Mouse (Mus musculus) midbrain, embryonic 10.5 days (tissue): ENCODE measurements at regions not wholly inside any gene's neighbourhood (a gene's known extent, or its start where the extent isn't known, plus 50 kb on each side); places are given as distances from the start of the nearest gene placed in this dataset.
A peak's percentile ranks its signal among the peaks of the same experiment; 100 is the strongest.

Source experiments
- DNase-seq: peaks from one replicate; pipeline ENCODE4 v3.0.0-alpha.2; 2017; ENCODE audit warnings: low spot score
- H3K27ac ChIP-seq: fragments of 300-500 bp; sonication (generic); replicated peaks from 2 replicates; pipeline ENCODE4 v1.5.1; 2016; ENCODE audit warnings: mild to moderate bottlenecking
- H3K27me3 ChIP-seq: fragments of 300-500 bp; sonication (generic); 2 replicates; pipeline ENCODE4 v1.6.1; 2016; ENCODE audit warnings: low read depth, mild to moderate bottlenecking; ENCODE audit not compliant: poor library complexity, severe bottlenecking
- H3K36me3 ChIP-seq: fragments of 300-500 bp; sonication (generic); 2 replicates; pipeline ENCODE4 v1.6.1; 2016; ENCODE audit warnings: mild to moderate bottlenecking, moderate library complexity
- H3K4me1 ChIP-seq: fragments of 300-500 bp; sonication (generic); 2 replicates; pipeline ENCODE4 v1.6.1; 2016
- H3K4me3 ChIP-seq: fragments of 300-500 bp; sonication (generic); 2 replicates; pipeline ENCODE4 v1.5.1; 2016; ENCODE audit warnings: mild to moderate bottlenecking, moderate library complexity
- H3K9me3 ChIP-seq: fragments of 300-500 bp; sonication (generic); replicated peaks from 2 replicates; pipeline ENCODE4 v1.6.1; 2016; ENCODE audit warnings: mild to moderate bottlenecking
- WGBS: fragments of 180-500 bp; shearing (Covaris S2); methylation state at CpG from one replicate; pipeline ENCODE4 v1.1.7; 2016; 5-methylcytosine and 5-hydroxymethylcytosine counted together

DNA sequence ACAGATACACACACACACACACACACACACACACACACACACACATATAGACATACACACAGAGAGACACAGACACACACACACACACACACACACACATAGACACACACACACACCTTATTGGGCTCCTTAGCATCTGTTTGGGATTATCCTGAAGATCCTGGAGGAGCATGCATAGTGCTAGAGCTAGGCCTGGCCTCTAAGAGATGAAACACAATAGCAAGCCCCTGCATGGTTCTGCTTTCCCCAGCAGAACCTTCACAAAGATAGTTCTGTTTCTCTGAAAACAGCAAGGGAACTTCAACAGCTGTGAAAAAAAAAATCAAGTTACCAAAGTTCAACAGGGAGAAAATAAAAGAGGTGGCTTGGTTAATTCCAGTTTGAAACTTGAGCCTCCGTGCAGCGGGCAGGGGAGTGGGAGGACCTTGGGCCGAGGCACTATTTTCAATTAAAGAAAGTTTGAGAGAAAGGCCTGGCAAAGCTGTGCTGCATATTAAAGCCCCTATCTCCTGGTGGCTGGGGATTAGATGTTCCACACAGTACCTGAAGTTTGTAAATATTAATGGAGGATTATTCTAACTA is 257.4 kb upstream of the Zfp64 start:
- Histone ChIP-seq H3K4me3 (no peak overlapping the region), H3K27me3 (no peaks in the 10 kb centered on the region), H3K27ac (peak overlapping the region; percentile 49), H3K36me3 (no peaks in the 10 kb centered on the region), H3K9me3 (peaks cover 8% of the 10 kb centered on the region), H3K4me1 (peaks cover 18% of the 10 kb centered on the region; the same call in 1 of the 2 replicates)
- no peak for DNase-seq
- WGBS: 30% methylated on average over 3 of the region's 3 CpGs

GRCm38 (mm10) chr2:169204254-169204752 is 248.9 kb upstream of the Zfp64 start:
- peak overlapping the region; percentile 25; the same call in 1 of the 2 replicates for H3K27ac ChIP-seq

DNA sequence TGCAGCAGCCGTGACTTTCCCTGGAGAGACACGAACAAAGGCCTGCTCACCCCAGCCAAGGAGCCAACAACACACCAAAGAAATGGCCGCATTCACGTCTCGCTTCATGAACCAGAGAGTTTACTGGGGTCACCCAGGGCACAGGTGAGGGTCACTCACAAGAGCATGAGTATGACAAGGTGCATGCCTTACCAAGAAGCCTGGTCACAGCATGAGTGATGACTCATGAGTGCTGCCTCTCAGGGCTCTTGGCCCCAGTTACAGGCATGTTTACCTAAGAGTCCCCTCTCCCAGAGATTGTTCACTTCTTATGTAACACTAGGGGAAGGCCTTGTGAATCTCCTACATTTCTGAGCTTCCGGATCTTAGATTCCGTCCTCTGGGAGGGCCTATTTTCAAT is 236.6 kb upstream of the Zfp64 start:
- no peaks in the 10 kb centered on the region for H3K36me3 ChIP-seq
- no peak overlapping the region for H3K4me3 ChIP-seq
- H3K27me3 ChIP-seq: no peaks in the 10 kb centered on the region
- no peaks in the 10 kb centered on the region for H3K4me1 ChIP-seq
- no peak for DNase-seq
- no peak overlapping the region for H3K27ac ChIP-seq
- 80% methylated on average over 7 of the region's 7 CpGs for WGBS
- no peaks in the 10 kb centered on the region for H3K9me3 ChIP-seq

More at GRCm38 (mm10) chr2:169204254-169204752, 248.9 kb upstream of the Zfp64 start:
- no peak for DNase-seq
- no peaks in the 10 kb centered on the region for H3K27me3 ChIP-seq
- H3K9me3 ChIP-seq: peaks cover 8% of the 10 kb centered on the region
- no peaks in the 10 kb centered on the region for H3K36me3 ChIP-seq
- no peak overlapping the region for H3K4me3 ChIP-seq
- H3K4me1 ChIP-seq: no peaks in the 10 kb centered on the region
- 87% methylated on average over 19 of the region's 19 CpGs for WGBS

GRCm38 (mm10) chr2:169191465-169191864 is 236.1 kb upstream of the Zfp64 start:
- Histone ChIP-seq H3K27me3 (no peaks in the 10 kb centered on the region), H3K4me3 (no peak overlapping the region), H3K4me1 (no peaks in the 10 kb centered on the region), H3K9me3 (no peaks in the 10 kb centered on the region), H3K27ac (no peak overlapping the region), H3K36me3 (no peaks in the 10 kb centered on the region)
- no peak for DNase-seq
- 76% methylated on average over 10 of the region's 10 CpGs for WGBS

- no peak overlapping the region for H3K4me3 ChIP-seq
- H3K9me3 ChIP-seq: no peaks in the 10 kb centered on the region
- no peaks in the 10 kb centered on the region for H3K4me1 ChIP-seq
- no peaks in the 10 kb centered on the region for H3K36me3 ChIP-seq
- no peak for DNase-seq
- H3K27ac ChIP-seq: no peak overlapping the region
- H3K27me3 ChIP-seq: no peaks in the 10 kb centered on the region
- WGBS: 77% methylated on average over 3 of the region's 3 CpGs
Observed at GRCm38 (mm10) chr2:169177565-169177964, 222.2 kb upstream of the Zfp64 start.

DNA sequence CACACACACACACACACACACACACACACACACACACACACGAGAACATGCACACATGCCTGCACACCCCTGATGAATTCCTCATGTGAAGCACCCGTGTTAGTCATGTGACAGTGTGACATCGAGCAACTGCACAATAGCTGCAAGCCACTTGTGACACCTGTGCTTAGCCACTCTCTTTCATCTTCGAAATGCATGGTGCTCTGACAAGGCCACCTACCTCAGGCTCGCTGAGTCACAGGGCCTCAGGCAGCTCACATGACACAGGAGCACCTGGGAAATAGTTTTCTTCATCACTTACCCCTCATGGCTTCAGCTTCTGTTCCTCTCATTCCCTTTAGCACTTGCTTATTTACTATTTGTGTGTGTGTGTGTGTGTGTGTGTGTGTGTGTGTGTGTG is 213.4 kb upstream of the Zfp64 start:
- WGBS: 80% methylated on average over 5 of the region's 5 CpGs
- Histone ChIP-seq H3K9me3 (no peaks in the 10 kb centered on the region), H3K36me3 (no peaks in the 10 kb centered on the region), H3K27ac (no peak overlapping the region), H3K4me1 (peaks cover 2% of the 10 kb centered on the region; the same call in 1 of the 2 replicates), H3K27me3 (no peaks in the 10 kb centered on the region), H3K4me3 (no peak overlapping the region)
- no peak for DNase-seq

- no peak overlapping the region for H3K27ac ChIP-seq
- WGBS: 88% methylated on average over 6 of the region's 6 CpGs
- no peaks in the 10 kb centered on the region for H3K27me3 ChIP-seq
- H3K9me3 ChIP-seq: no peaks in the 10 kb centered on the region
- no peak overlapping the region for H3K4me3 ChIP-seq
- H3K4me1 ChIP-seq: peaks cover 2% of the 10 kb centered on the region; the same call in 1 of the 2 replicates
- no peaks in the 10 kb centered on the region for H3K36me3 ChIP-seq
- DNase-seq: no peak
Observed at GRCm38 (mm10) chr2:169168376-169168775, 213.0 kb upstream of the Zfp64 start.

DNA sequence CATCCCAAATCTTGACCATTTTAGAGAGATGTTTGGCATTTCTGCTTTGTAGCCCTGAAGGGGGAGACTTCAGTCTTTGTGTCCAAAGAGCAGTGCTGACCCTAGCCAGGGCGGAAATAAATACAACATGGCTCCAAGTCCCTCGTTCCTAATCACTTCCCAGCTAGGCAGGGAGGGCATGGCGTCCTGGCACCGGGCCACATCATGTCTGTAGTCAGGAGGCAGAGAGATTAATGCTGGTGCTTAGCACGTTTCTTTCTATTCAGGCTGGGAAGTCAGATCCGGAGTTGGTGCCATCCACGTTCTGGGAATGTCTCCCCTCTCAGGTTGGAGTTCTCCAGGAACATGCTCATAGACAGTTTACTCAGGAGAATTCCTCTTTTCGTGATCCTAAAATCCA is 206.3 kb upstream of the Zfp64 start:
- WGBS: 88% methylated on average over 8 of the region's 8 CpGs
- Histone ChIP-seq H3K27ac (no peak overlapping the region), H3K4me1 (peaks cover 21% of the 10 kb centered on the region), H3K27me3 (no peaks in the 10 kb centered on the region), H3K36me3 (no peaks in the 10 kb centered on the region), H3K4me3 (no peak overlapping the region), H3K9me3 (no peaks in the 10 kb centered on the region)
- DNase-seq: no peak

DNA sequence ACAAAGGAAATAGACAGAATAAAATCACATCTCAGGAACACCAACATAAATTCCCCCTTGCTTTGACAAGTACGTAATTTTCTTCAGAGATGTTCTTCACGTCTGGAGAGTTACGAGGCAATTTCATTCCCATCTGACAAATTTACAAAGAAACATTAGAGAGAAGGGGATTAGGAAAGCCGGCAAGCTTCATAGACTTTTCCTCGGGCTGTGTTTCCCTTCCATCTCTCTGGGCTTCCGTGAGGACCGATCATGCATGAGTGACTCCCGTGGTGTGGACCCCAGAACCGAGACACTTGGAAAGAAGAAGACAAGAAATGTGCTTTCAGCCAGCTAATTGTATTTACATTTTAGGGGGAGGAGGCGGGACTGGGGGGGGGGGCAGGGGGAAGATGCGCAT is 203.4 kb upstream of the Zfp64 start:
- 42% methylated on average over 11 of the region's 11 CpGs for WGBS
- H3K4me1 ChIP-seq: peaks cover 21% of the 10 kb centered on the region
- H3K36me3 ChIP-seq: no peaks in the 10 kb centered on the region
- no peaks in the 10 kb centered on the region for H3K9me3 ChIP-seq
- DNase-seq: no peak
- H3K27ac ChIP-seq: peak overlapping the region; percentile 33; the same call in 1 of the 2 replicates
- H3K4me3 ChIP-seq: peak overlapping the region; percentile 18; the same call in 1 of the 2 replicates
- H3K27me3 ChIP-seq: no peaks in the 10 kb centered on the region

- peaks cover 21% of the 10 kb centered on the region for H3K4me1 ChIP-seq
- no peaks in the 10 kb centered on the region for H3K36me3 ChIP-seq
- peak overlapping the region; percentile 18; the same call in 1 of the 2 replicates for H3K4me3 ChIP-seq
- H3K27ac ChIP-seq: no peak overlapping the region
- no peaks in the 10 kb centered on the region for H3K9me3 ChIP-seq
- WGBS: 68% methylated on average over 17 of the region's 17 CpGs
- no peak for DNase-seq
- H3K27me3 ChIP-seq: no peaks in the 10 kb centered on the region
Observed at GRCm38 (mm10) chr2:169158005-169158673, 202.8 kb upstream of the Zfp64 start.

DNA sequence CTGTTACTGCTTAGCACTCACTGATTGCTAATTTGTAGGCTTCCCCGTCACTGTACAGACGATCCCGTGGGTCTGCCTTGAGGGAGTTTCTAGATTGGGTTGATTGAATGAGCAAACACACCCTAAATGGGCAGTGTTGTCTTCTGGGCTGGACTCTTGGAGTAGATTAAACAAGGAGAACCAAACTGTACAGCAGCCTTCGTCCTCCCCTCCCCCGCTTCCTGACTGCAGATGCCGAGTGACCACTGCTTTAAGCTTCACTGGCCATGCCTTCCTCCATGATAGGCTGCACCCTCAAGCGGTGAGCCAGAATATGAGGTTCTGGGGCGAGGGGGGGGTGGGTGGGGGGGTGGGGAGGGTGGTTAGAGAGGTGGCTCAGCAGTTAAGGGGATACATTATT is 201.5 kb upstream of the Zfp64 start:
- 72% methylated on average over 8 of the region's 8 CpGs for WGBS
- H3K27me3 ChIP-seq: no peaks in the 10 kb centered on the region
- no peak for DNase-seq
- no peak overlapping the region for H3K27ac ChIP-seq
- H3K9me3 ChIP-seq: no peaks in the 10 kb centered on the region
- H3K4me3 ChIP-seq: no peak overlapping the region
- peaks cover 21% of the 10 kb centered on the region for H3K4me1 ChIP-seq
- no peaks in the 10 kb centered on the region for H3K36me3 ChIP-seq

DNA sequence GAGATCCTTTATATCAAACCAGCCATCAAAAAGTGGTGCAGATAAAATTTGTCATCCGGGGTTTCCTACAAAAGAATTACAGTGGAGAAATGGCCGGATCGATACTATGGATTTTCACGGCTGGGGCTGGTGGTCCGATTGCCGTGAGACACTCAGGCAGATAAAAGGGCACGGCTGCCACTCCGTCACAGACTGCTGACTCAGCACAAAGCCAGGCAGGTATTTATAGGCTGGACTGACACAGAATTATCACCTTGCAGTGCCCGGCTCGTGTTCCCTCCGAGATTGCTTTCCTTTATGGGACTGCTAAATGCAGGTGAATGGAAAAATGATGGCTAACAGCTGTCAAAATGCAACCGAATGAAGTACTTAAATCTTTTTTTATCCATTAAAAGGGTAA is 199.5 kb upstream of the Zfp64 start:
- no peak overlapping the region for H3K4me3 ChIP-seq
- no peak overlapping the region for H3K27ac ChIP-seq

DNA sequence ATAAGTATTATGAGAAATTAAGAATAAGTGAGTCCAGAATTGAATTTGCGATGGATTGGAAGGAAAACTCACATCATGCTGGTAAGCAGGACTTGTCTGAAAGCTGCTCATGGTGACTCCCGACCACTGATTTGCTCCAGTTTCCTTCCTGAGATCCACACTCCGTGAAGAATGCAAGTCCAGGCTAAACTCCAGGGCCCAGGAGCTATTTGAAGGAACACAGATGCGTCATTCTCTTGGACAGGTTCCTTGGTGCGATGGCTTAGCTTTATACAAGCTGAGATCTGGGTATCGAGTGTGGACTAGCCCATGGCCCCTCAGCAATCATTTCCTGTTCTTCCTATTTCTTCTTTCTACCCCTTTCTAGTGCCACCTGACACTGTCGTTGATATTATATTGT is 192.3 kb upstream of the Zfp64 start:
- WGBS: 91% methylated on average over 7 of the region's 7 CpGs
- H3K27me3 ChIP-seq: no peaks in the 10 kb centered on the region
- no peak overlapping the region for H3K4me3 ChIP-seq
- H3K27ac ChIP-seq: no peak overlapping the region
- DNase-seq: no peak
- no peaks in the 10 kb centered on the region for H3K36me3 ChIP-seq
- H3K9me3 ChIP-seq: no peaks in the 10 kb centered on the region
- H3K4me1 ChIP-seq: no peaks in the 10 kb centered on the region

More for the DNA sequence above, 199.5 kb upstream of the Zfp64 start:
- no peak for DNase-seq
- 88% methylated on average over 12 of the region's 12 CpGs for WGBS
- no peaks in the 10 kb centered on the region for H3K36me3 ChIP-seq
- H3K4me1 ChIP-seq: peaks cover 21% of the 10 kb centered on the region
- H3K27me3 ChIP-seq: no peaks in the 10 kb centered on the region
- H3K9me3 ChIP-seq: no peaks in the 10 kb centered on the region
